Mouse (Mus musculus): Measurements from ENCODE around the gene B3gnt6. TPM values are rescaled to one million over a fixed set of nuclear protein-coding genes. Genes with fewer than 3 reads are reported as not detected.

B3gnt6 gene
- polyA plus RNA-seq, 1 experiment: not detected

GRCm38 (mm10) chr7:98178560-98179231 is 20.6 kb downstream of the B3gnt6 start:
- no peak overlapping the region for H3K27ac ChIP-seq (ENCODE audit: insufficient read depth, low read depth, low read length)
- TF ChIP-seq CTCF (IDR thresholded peaks at IDR 0.05; ENCODE audit: insufficient read depth, low read depth, low read length): no peak
- TF ChIP-seq POLR2A (IDR thresholded peaks at IDR 0.05; ENCODE audit: insufficient read depth, low read depth, low read length): no peak
- peaks cover 20% of the 10 kb centered on the region for H3K4me1 ChIP-seq (ENCODE audit: control insufficient read depth, insufficient read depth, low read length)
- H3K4me3 ChIP-seq (ENCODE audit: insufficient read depth, low read depth, low read length): peak overlapping the region; percentile 88
- WGBS: 99% methylated on average over 5 of the region's 5 CpGs

DNA sequence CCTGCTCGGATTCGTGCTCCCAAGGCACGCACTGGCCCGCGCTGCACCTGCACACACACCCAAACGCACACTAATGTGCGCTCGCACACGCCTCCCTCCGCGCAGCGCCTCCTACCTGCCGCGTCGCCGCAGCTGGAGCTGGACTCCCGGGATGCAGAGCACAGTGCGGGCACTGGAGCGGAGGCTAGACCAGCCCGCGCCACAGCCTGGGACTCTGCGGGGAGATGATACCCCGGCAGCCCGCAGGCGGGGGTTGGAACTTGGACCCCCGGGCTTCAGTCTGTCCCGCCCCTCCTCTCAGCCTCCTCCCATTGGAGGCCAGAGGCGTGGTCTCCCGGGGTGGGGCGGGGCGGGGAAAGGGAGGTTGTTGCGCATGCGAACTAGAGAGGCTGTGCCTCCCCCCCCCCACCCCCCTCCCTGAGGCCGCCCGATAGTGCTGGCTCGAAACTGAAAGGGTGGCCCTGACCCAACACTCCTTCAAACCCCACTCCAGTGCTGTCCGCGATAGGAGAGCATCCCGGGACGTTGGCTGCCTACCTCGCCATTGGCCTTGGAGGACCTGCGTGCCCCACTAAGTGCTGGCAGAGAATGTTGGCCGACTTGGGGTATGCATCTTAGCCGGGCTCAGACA is 21.2 kb downstream of the B3gnt6 start, which contains the start of gene Capn5:
Capn5 (minus strand) TSS at position 346 of the 631 bp plus-strand sequence.
- Histone ChIP-seq H3K27ac (ENCODE audit: insufficient read depth, low read depth, low read length) (no peak within 1 kb of the TSS), H3K4me3 (ENCODE audit: insufficient read depth, low read depth, low read length) (peak within 1 kb of the TSS; percentile 88), H3K4me1 (ENCODE audit: control insufficient read depth, insufficient read depth, low read length) (peaks cover 20% of the 10 kb centered on the region)
- TF ChIP-seq CTCF (IDR thresholded peaks at IDR 0.05; ENCODE audit: insufficient read depth, low read depth, low read length) (peak; percentile 73), POLR2A (IDR thresholded peaks at IDR 0.05; ENCODE audit: insufficient read depth, low read depth, low read length) (0 out of 2 replicates have a peak, but pooled peaks have one; percentile 8)
- 1% methylated on average over 42 of the region's 44 CpGs for WGBS

GRCm38 (mm10) chr7:98177566-98177928 is 21.7 kb downstream of the B3gnt6 start:
- Histone ChIP-seq H3K4me1 (ENCODE audit: control insufficient read depth, insufficient read depth, low read length) (peaks cover 20% of the 10 kb centered on the region), H3K4me3 (ENCODE audit: insufficient read depth, low read depth, low read length) (peak overlapping the region; percentile 88), H3K27ac (ENCODE audit: insufficient read depth, low read depth, low read length) (no peak overlapping the region)
- TF ChIP-seq POLR2A (IDR thresholded peaks at IDR 0.05; ENCODE audit: insufficient read depth, low read depth, low read length): no peak
- no peak for TF ChIP-seq CTCF (IDR thresholded peaks at IDR 0.05; ENCODE audit: insufficient read depth, low read depth, low read length)
- 4% methylated on average over 9 of the region's 9 CpGs for WGBS

GRCm38 (mm10) chr7:98177071-98177485 is 22.2 kb downstream of the B3gnt6 start:
- no peak overlapping the region for H3K27ac ChIP-seq (ENCODE audit: insufficient read depth, low read depth, low read length)
- no peak overlapping the region for H3K4me3 ChIP-seq (ENCODE audit: insufficient read depth, low read depth, low read length)
- 61% methylated on average over 2 of the region's 2 CpGs for WGBS
- TF ChIP-seq CTCF (IDR thresholded peaks at IDR 0.05; ENCODE audit: insufficient read depth, low read depth, low read length) (no peak), POLR2A (IDR thresholded peaks at IDR 0.05; ENCODE audit: insufficient read depth, low read depth, low read length) (no peak)
- H3K4me1 ChIP-seq (ENCODE audit: control insufficient read depth, insufficient read depth, low read length): peaks cover 20% of the 10 kb centered on the region

- TF ChIP-seq POLR2A (IDR thresholded peaks at IDR 0.05; ENCODE audit: insufficient read depth, low read depth, low read length): no peak
- no peak for TF ChIP-seq CTCF (IDR thresholded peaks at IDR 0.05; ENCODE audit: insufficient read depth, low read depth, low read length)
- 86% methylated on average over 8 of the region's 8 CpGs for WGBS
- Histone ChIP-seq H3K4me3 (ENCODE audit: insufficient read depth, low read depth, low read length) (no peak overlapping the region), H3K4me1 (ENCODE audit: control insufficient read depth, insufficient read depth, low read length) (peaks cover 25% of the 10 kb centered on the region), H3K27ac (ENCODE audit: insufficient read depth, low read depth, low read length) (no peak overlapping the region)
Observed at GRCm38 (mm10) chr7:98176322-98177070, 22.8 kb downstream of the B3gnt6 start.

DNA sequence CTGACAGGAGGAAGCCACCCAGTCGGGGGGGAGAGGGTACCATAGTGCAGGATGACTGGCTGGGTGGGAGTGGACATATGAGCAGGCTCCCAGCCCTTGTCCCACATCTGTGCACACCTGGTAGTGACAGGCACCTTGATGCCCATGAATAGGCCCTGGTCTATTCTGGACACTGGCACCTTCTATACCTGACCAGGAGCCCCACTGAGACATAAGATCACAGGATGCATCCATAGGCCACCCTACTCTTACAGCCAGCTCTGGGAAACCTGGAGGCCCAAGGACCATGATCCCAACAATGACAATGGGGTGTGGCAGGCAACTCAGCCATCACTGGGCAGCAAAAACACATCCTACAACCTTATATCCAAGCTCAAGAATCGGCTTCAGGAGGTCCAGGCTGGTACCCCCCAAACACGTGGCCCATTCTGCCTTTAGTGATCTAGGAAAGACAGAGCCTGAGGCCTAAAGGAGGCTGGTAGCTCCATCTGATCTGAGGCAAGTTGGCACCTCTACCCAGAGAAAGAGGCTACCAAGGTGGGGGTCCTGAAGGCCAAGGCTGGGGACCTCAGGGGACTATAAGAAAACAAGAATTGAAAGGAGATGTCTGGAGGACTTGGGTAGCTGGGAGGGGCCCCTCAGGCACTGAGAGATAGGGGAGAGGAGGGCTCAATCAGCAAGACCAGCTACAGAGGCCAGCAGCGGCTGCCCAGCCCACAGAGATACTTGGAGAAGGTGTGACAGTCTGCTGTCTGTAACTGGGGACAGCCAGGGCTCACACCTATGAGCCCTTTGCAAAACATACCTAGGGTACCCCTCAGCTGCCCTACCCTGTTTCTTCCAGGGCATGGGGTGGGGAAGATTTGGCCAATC is 24.2 kb downstream of the B3gnt6 start:
- TF ChIP-seq POLR2A (IDR thresholded peaks at IDR 0.05; ENCODE audit: insufficient read depth, low read depth, low read length) (no peak), CTCF (IDR thresholded peaks at IDR 0.05; ENCODE audit: insufficient read depth, low read depth, low read length) (no peak)
- WGBS: 89% methylated on average over 4 of the region's 4 CpGs
- Histone ChIP-seq H3K4me1 (ENCODE audit: control insufficient read depth, insufficient read depth, low read length) (peaks cover 33% of the 10 kb centered on the region), H3K4me3 (ENCODE audit: insufficient read depth, low read depth, low read length) (no peak overlapping the region), H3K27ac (ENCODE audit: insufficient read depth, low read depth, low read length) (no peak overlapping the region)

DNA sequence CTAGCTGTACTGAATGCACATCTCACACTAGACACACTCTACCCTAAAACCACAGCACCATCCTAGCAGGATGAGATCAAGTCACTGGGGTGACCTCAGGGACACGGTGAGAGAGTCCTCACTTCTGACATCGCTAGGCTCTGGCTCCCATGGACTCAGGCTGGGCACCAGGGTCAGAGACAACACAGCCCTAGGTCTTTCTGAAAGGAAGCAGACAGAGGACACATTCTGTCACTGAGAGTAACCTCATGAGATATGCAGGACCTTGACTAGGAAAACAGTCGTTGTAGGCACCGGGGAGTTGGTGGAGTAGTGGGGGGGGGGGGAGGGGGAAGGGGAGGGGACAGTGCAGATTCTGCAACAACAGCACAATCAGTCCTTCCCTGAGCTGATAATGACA is 25.9 kb downstream of the B3gnt6 start:
- TF ChIP-seq POLR2A (IDR thresholded peaks at IDR 0.05; ENCODE audit: insufficient read depth, low read depth, low read length) (no peak), CTCF (IDR thresholded peaks at IDR 0.05; ENCODE audit: insufficient read depth, low read depth, low read length) (no peak)
- H3K27ac ChIP-seq (ENCODE audit: insufficient read depth, low read depth, low read length): no peak overlapping the region
- WGBS: 63% methylated on average over 4 of the region's 4 CpGs
- peaks cover 29% of the 10 kb centered on the region for H3K4me1 ChIP-seq (ENCODE audit: control insufficient read depth, insufficient read depth, low read length)
- no peak overlapping the region for H3K4me3 ChIP-seq (ENCODE audit: insufficient read depth, low read depth, low read length)

GRCm38 (mm10) chr7:98172661-98173060 is 26.6 kb downstream of the B3gnt6 start:
- H3K4me1 ChIP-seq (ENCODE audit: control insufficient read depth, insufficient read depth, low read length): peaks cover 27% of the 10 kb centered on the region
- WGBS: 93% methylated on average over 8 of the region's 8 CpGs
- TF ChIP-seq CTCF (IDR thresholded peaks at IDR 0.05; ENCODE audit: insufficient read depth, low read depth, low read length) (no peak), POLR2A (IDR thresholded peaks at IDR 0.05; ENCODE audit: insufficient read depth, low read depth, low read length) (no peak)
- H3K27ac ChIP-seq (ENCODE audit: insufficient read depth, low read depth, low read length): no peak overlapping the region
- no peak overlapping the region for H3K4me3 ChIP-seq (ENCODE audit: insufficient read depth, low read depth, low read length)

Measured in olfactory bulb, adult 2 months (tissue).